21 mouse cellular contexts compared by ENCODE assay signal in genomic region chr16:29990393-29990792, GRCm38 (mm10).
DNase-seq lines count a peak whose midpoint lies in the region; ATAC-seq and TF ChIP-seq lines count a peak whose summit lies in the region.
"Had no signal": no experiment of that assay in that cellular context is flagged by ENCODE, and none has a peak within 500 bp of the region (broad histone marks: within the 10 kb centered on the region; RNA-seq: fewer than 3 reads in every experiment).

No protein-coding gene starts in this region.

- H3K27me3 ChIP-seq in kidney, adult 2 months (replicated peaks; ENCODE audit: control insufficient read depth, insufficient read depth, low read length), result no peaks in the 10 kb centered on the region
- H3K27me3 ChIP-seq in intestine, postnatal 0 days (replicated peaks; ENCODE audit: control insufficient read depth, insufficient read depth, low read length), result no peaks in the 10 kb centered on the region
- no peaks in the 10 kb centered on the region for H3K27me3 ChIP-seq in stomach, embryonic 15.5 days (replicated peaks)
- H3K27me3 ChIP-seq: heart, embryonic 13.5 days had no signal

- H3K4me1 ChIP-seq in kidney, adult 2 months (ENCODE audit: control insufficient read depth, insufficient read depth, low read length), result 0 out of 2 replicates have a peak, but pooled peaks cover 5% of the 10 kb centered on the region
- H3K4me1 ChIP-seq in intestine, postnatal 0 days (replicated peaks; ENCODE audit: control insufficient read depth, insufficient read depth, low read length), result peaks cover 19% of the 10 kb centered on the region
- H3K4me1 ChIP-seq in stomach, embryonic 15.5 days, result peaks cover 13% of the 10 kb centered on the region; the same call in 1 of the 2 replicates

- TF ChIP-seq POLR2A in kidney, adult 2 months (IDR thresholded peaks at IDR 0.05; ENCODE audit: low read depth, low read length), result no peak

- no peaks in the 10 kb centered on the region for H3K9me3 ChIP-seq in intestine, postnatal 0 days (ENCODE audit: control insufficient read depth)
- H3K9me3 ChIP-seq in stomach, embryonic 15.5 days, result no peaks in the 10 kb centered on the region
- H3K9me3 ChIP-seq: embryonic facial prominence, embryonic 10.5 days; forebrain, embryonic 13.5 days; G1E; heart, embryonic 13.5 days had no signal

- ATAC-seq in intestine, postnatal 0 days, result peak; percentile 64
- 0 out of 2 replicates have a peak, but pooled peaks have one; percentile 21 for ATAC-seq in stomach, embryonic 15.5 days (ENCODE audit: insufficient read depth, low FRiP score, low read depth)
- ATAC-seq: CD4-positive, CD25-positive, alpha-beta regulatory T cell, adult 4 months; forebrain, embryonic 13.5 days; forebrain, postnatal 0 days had no signal

- TF ChIP-seq CTCF in kidney, adult 2 months (conservative IDR thresholded peaks at IDR 0.05; ENCODE audit: insufficient read depth, insufficient read length, low read depth, low read length), result no peak
- TF ChIP-seq CTCF in intestine, postnatal 0 days (IDR thresholded peaks at IDR 0.05; ENCODE audit: low read depth), result no peak

- peak overlapping the region; percentile 17; the same call in 1 of the 2 replicates for H3K4me2 ChIP-seq in intestine, postnatal 0 days (replicated peaks; ENCODE audit: low read depth)
- H3K4me2 ChIP-seq in stomach, embryonic 15.5 days, result no peak overlapping the region
- H3K4me2 ChIP-seq: forebrain, embryonic 13.5 days; heart, embryonic 13.5 days had no signal

- no peak overlapping the region; the same call in 1 of the 2 replicates for H3K9ac ChIP-seq in intestine, postnatal 0 days (ENCODE audit: low read depth, low read length)
- no peak overlapping the region for H3K9ac ChIP-seq in stomach, embryonic 15.5 days
- H3K9ac ChIP-seq: forebrain, embryonic 13.5 days; forebrain, postnatal 0 days; heart, embryonic 13.5 days had no signal

- no peaks in the 10 kb centered on the region for H3K36me3 ChIP-seq in kidney, adult 2 months (ENCODE audit: control insufficient read depth, insufficient read depth, low read length)
- no peaks in the 10 kb centered on the region for H3K36me3 ChIP-seq in intestine, postnatal 0 days (ENCODE audit: control insufficient read depth, insufficient read depth)
- no peaks in the 10 kb centered on the region for H3K36me3 ChIP-seq in stomach, embryonic 15.5 days
- H3K36me3 ChIP-seq: embryonic facial prominence, embryonic 10.5 days; G1E; heart, embryonic 13.5 days had no signal

- H3K4me3 ChIP-seq in kidney, adult 2 months (ENCODE audit: insufficient read depth, low read depth, low read length), result no peak overlapping the region
- H3K4me3 ChIP-seq in intestine, postnatal 0 days (ENCODE audit: low read depth, low read length), result no peak overlapping the region
- H3K4me3 ChIP-seq in stomach, embryonic 15.5 days (replicated peaks), result no peak overlapping the region
- H3K4me3 ChIP-seq: embryonic facial prominence, embryonic 10.5 days; forebrain, embryonic 13.5 days; heart, adult 2 months; heart, embryonic 13.5 days had no signal

- peak; percentile 40 for DNase-seq in kidney, adult 2 months
- no peak for DNase-seq in kidney, postnatal 14 days
- no peak for DNase-seq in heart, adult 9 months (ENCODE audit: low spot score in 2 of 2)
- DNase-seq in right cerebral cortex, postnatal 4 days, result no peak
- no peak for DNase-seq in heart, adult 8-10 months (ENCODE audit: low spot score)
- DNase-seq: adrenal gland, adult 8-10 months; adrenal gland, postnatal 36 days; B cell, adult 2 months; cerebellum, adult 2 months; cerebellum, postnatal 10 days; forebrain, postnatal 0 days; gastrocnemius, postnatal 14 days; heart, adult 2 months; heart, postnatal 36 days had no signal

- no peak overlapping the region for H3K27ac ChIP-seq in kidney, adult 2 months (ENCODE audit: insufficient read depth, low read depth, low read length)
- H3K27ac ChIP-seq in intestine, postnatal 0 days (ENCODE audit: low read depth, low read length), result peak overlapping the region; percentile 62
- H3K27ac ChIP-seq in stomach, embryonic 15.5 days, result peak overlapping the region; percentile 26; the same call in 1 of the 2 replicates
- H3K27ac ChIP-seq: forebrain, embryonic 13.5 days; heart, adult 2 months; heart, embryonic 13.5 days had no signal

- 71% methylated on average over 3 of the region's 3 CpGs for WGBS in kidney, adult 2 months
- WGBS in intestine, postnatal 0 days, result 39% methylated on average over 3 of the region's 3 CpGs
- WGBS in stomach, embryonic 15.5 days, result 69% methylated on average over 3 of the region's 3 CpGs
